ENCODE assay signal across 26 mouse cellular contexts in the genomic region with DNA sequence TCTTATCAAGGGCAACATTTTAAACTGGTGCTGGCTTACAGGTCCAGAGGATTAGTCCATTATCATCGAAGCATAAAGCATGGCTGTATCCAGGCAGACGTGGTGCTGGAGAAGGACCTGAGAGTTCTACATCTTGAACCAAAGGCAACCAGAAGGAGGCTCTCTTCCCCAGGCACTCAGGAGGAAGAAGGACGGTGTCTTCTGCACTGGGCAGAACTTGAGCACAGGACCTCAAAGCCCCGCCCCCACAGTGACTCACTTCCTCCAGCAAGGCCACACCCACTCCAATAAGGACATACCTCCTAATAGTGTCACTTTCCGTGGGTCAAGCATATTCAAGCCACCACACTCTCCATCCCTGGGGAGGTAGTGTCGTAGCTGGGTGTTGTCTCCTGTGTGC. TPM values are rescaled to one million over a fixed set of nuclear protein-coding genes. Genes with fewer than 3 reads are reported as not detected.
DNase-seq lines count a peak whose midpoint lies in the region; ATAC-seq lines count a peak whose summit lies in the region.
"Had no signal": no experiment of that assay in that cellular context is flagged by ENCODE, and none has a peak within 500 bp of the region (broad histone marks: within the 10 kb centered on the region; RNA-seq: fewer than 3 reads in every experiment).

No protein-coding gene starts in this region.

- no peaks in the 10 kb centered on the region for H3K27me3 ChIP-seq in splenic B cell, adult 2 months (ENCODE audit: control insufficient read depth, insufficient read depth, low read length, poor library complexity, severe bottlenecking)
- H3K27me3 ChIP-seq: forebrain, embryonic 15.5 days; heart, embryonic 13.5 days; hindbrain, embryonic 12.5 days; limb, embryonic 12.5 days; lung, embryonic 15.5 days; Patski had no signal

- no peaks in the 10 kb centered on the region for H3K36me3 ChIP-seq in splenic B cell, adult 2 months (ENCODE audit: control insufficient read depth, insufficient read depth, low read length, poor library complexity, severe bottlenecking)
- H3K36me3 ChIP-seq: embryonic facial prominence, embryonic 10.5 days; forebrain, embryonic 15.5 days; heart, embryonic 13.5 days; hindbrain, embryonic 12.5 days; limb, embryonic 12.5 days; lung, embryonic 15.5 days had no signal

- DNase-seq in lung, postnatal 10 days, result peak; percentile 18
- DNase-seq in lung, postnatal 25 days (ENCODE audit: low spot score), result no peak
- peak; percentile 60 for DNase-seq in ES-CJ7 (ENCODE audit: low read depth, low spot score)
- peak; percentile 45 for DNase-seq in splenic B cell, adult 2 months (ENCODE audit: low read depth, low spot score)
- no peak for DNase-seq in adrenal gland, adult (ENCODE audit: inconsistent age in 2 of 2, low spot score in 1 of 2)
- no peak for DNase-seq in spleen, adult 18-20 months
- DNase-seq: adrenal gland, postnatal 14 days; cerebellum, adult 9-11 months; heart, adult 2 months; heart, postnatal 14 days; kidney, adult 18-20 months; kidney, postnatal 25 days; right cerebral cortex, adult 18-20 months; right cerebral cortex, postnatal 4 days; thymus, postnatal 4 days had no signal

- 0 out of 2 replicates have a peak, but pooled peaks have one; percentile 18 for ATAC-seq in common myeloid progenitor, adult 5-6 weeks (replicated peaks; ENCODE audit: low read depth, poor library complexity, severe bottlenecking)
- ATAC-seq: CD4-positive, CD25-positive, alpha-beta regulatory T cell, adult 4 months; forebrain, embryonic 15.5 days; inflammation-experienced regulatory T-cells, adult 6 months; Patski had no signal

RNA-seq across cellular contexts. Expression of a gene that starts 10.3 kb away (rescaled TPM):
- 100 and 112 TPM in 2 replicates for total RNA-seq in common myeloid progenitor, adult 5-6 weeks (2017)
- total RNA-seq: gastrocnemius, postnatal 14 days had no signal

RNA-seq across cellular contexts. Expression of a gene that starts 19.4 kb away (rescaled TPM):
- total RNA-seq in common myeloid progenitor, adult 5-6 weeks (2017), result 240 and 264 TPM in 2 replicates

Comparison
In these comparisons a context has a peak if more than half of its experiments do, and no peak if none do; other contexts are left out.
1. DNase-seq: peak in lung, postnatal 10 days (single experiment), ES-CJ7 (single experiment) and splenic B cell, adult 2 months (single experiment); none in lung, postnatal 25 days (single experiment), adrenal gland, adult (0 of 2) and spleen, adult 18-20 months (0 of 2).